Mouse (Mus musculus) granulocyte monocyte progenitor cell, adult 5-6 weeks (primary cell): ENCODE results near the gene Gm42674. TPM values are rescaled to one million over a fixed set of nuclear protein-coding genes. Genes with fewer than 3 reads are reported as not detected.

ENCODE experiments used
- total RNA-seq, 2 experiments: library from RNA; stranded (forward) in 1 of 2; stranded (reverse) in 1 of 2; fragments of 200-712, 200-1000 nt in 1 of 2; fragments of >200 nt in 1 of 2; fragmentation: Nextera tagmentation in 1 of 2; gene quantifications; 2 replicates each; pipeline ENCODE4 v1.2.3; 2014 to 2017

The Gm42674 gene
- total RNA-seq, 2 experiments from 2014 or later, result not detected

Other genes starting within 250 kb of the Gm42674 start
- gene Slc27a3, start 212.0 kb upstream of the Gm42674 start, total RNA-seq (2014; fragmentation: Nextera tagmentation), result 2.1 and 4.2 TPM in 2 replicates
- 0.88 and 0.99 TPM in 2 replicates for gene Slc27a3, start 212.0 kb upstream of the Gm42674 start, total RNA-seq (2017)
- gene Ints3, start 168.3 kb upstream of the Gm42674 start, total RNA-seq (2014; fragmentation: Nextera tagmentation), result 29.3 and 47.1 TPM in 2 replicates
- gene Ints3, start 168.3 kb upstream of the Gm42674 start, total RNA-seq (2017), result 18.4 and 25.9 TPM in 2 replicates
- gene Npr1, start 136.0 kb upstream of the Gm42674 start, total RNA-seq (2014; fragmentation: Nextera tagmentation), result 0.82 TPM in 1 of 2 replicates, not detected in the other
- gene Npr1, start 136.0 kb upstream of the Gm42674 start, total RNA-seq (2017), result not detected in 2 replicates
- gene Ilf2, start 125.8 kb upstream of the Gm42674 start, total RNA-seq (2014; fragmentation: Nextera tagmentation), result 120 and 128 TPM in 2 replicates
- gene Ilf2, start 125.8 kb upstream of the Gm42674 start, total RNA-seq (2017), result 176 and 204 TPM in 2 replicates
- gene Snapin, start 110.9 kb upstream of the Gm42674 start, total RNA-seq (2014; fragmentation: Nextera tagmentation), result 31.7 and 47.1 TPM in 2 replicates
- 35.5 and 44.1 TPM in 2 replicates for gene Snapin, start 110.9 kb upstream of the Gm42674 start, total RNA-seq (2017)
- 97.6 and 127 TPM in 2 replicates for gene Chtop, start 92.4 kb upstream of the Gm42674 start, total RNA-seq (2014; fragmentation: Nextera tagmentation)
- gene Chtop, start 92.4 kb upstream of the Gm42674 start, total RNA-seq (2017), result 93.2 and 107 TPM in 2 replicates
- 106 and 130 TPM in 2 replicates for gene S100a1, start 87.5 kb upstream of the Gm42674 start, total RNA-seq (2014; fragmentation: Nextera tagmentation)
- gene S100a1, start 87.5 kb upstream of the Gm42674 start, total RNA-seq (2017), result 119 and 162 TPM in 2 replicates
- 60.2 and 62.1 TPM in 2 replicates for gene S100a13, start 87.5 kb upstream of the Gm42674 start, total RNA-seq (2014; fragmentation: Nextera tagmentation)
- 73.2 and 77.0 TPM in 2 replicates for gene S100a13, start 87.5 kb upstream of the Gm42674 start, total RNA-seq (2017)
- gene S100a14, start 75.0 kb upstream of the Gm42674 start, total RNA-seq (2014; fragmentation: Nextera tagmentation), result not detected in 2 replicates
- gene S100a14, start 75.0 kb upstream of the Gm42674 start, total RNA-seq (2017), result not detected in 2 replicates
- gene S100a16, start 64.7 kb upstream of the Gm42674 start, total RNA-seq (2014; fragmentation: Nextera tagmentation), result not detected in 2 replicates
- gene S100a16, start 64.7 kb upstream of the Gm42674 start, total RNA-seq (2017), result not detected in 2 replicates
- gene S100a3, start 41.3 kb upstream of the Gm42674 start, total RNA-seq (2014; fragmentation: Nextera tagmentation), result not detected in 2 replicates
- gene S100a3, start 41.3 kb upstream of the Gm42674 start, total RNA-seq (2017), result not detected in 2 replicates
- gene S100a2, start 11.7 kb upstream of the Gm42674 start, total RNA-seq (2014; fragmentation: Nextera tagmentation), result not detected in 2 replicates
- gene S100a2, start 11.7 kb upstream of the Gm42674 start, total RNA-seq (2017), result not detected in 2 replicates
- 20.4 and 46.6 TPM in 2 replicates for gene S100a4, start 1.9 kb downstream of the Gm42674 start, total RNA-seq (2014; fragmentation: Nextera tagmentation)
- gene S100a4, start 1.9 kb downstream of the Gm42674 start, total RNA-seq (2017), result 21.0 and 41.8 TPM in 2 replicates
- gene S100a5, start 6.6 kb downstream of the Gm42674 start, total RNA-seq (2014; fragmentation: Nextera tagmentation), result not detected in 2 replicates
- gene S100a5, start 6.6 kb downstream of the Gm42674 start, total RNA-seq (2017), result not detected in 2 replicates
- gene S100a6, start 11.0 kb downstream of the Gm42674 start, total RNA-seq (2014; fragmentation: Nextera tagmentation), result 3.6 and 13.4 TPM in 2 replicates
- gene S100a6, start 11.0 kb downstream of the Gm42674 start, total RNA-seq (2017), result 13.0 and 18.6 TPM in 2 replicates
- gene S100a7a, start 52.1 kb downstream of the Gm42674 start, total RNA-seq (2014; fragmentation: Nextera tagmentation), result not detected in 2 replicates
- gene S100a7a, start 52.1 kb downstream of the Gm42674 start, total RNA-seq (2017), result not detected in 2 replicates
- 347 and 679 TPM in 2 replicates for gene S100a8, start 67.1 kb downstream of the Gm42674 start, total RNA-seq (2014; fragmentation: Nextera tagmentation)
- 895 and 1,441 TPM in 2 replicates for gene S100a8, start 67.1 kb downstream of the Gm42674 start, total RNA-seq (2017)
- gene S100a9, start 93.8 kb downstream of the Gm42674 start, total RNA-seq (2014; fragmentation: Nextera tagmentation), result 129 and 333 TPM in 2 replicates
- gene S100a9, start 93.8 kb downstream of the Gm42674 start, total RNA-seq (2017), result 894 and 951 TPM in 2 replicates
- not detected in 2 replicates for gene Pglyrp4, start 125.0 kb downstream of the Gm42674 start, total RNA-seq (2014; fragmentation: Nextera tagmentation)
- gene Pglyrp4, start 125.0 kb downstream of the Gm42674 start, total RNA-seq (2017), result not detected in 2 replicates
- gene Gm5849, start 176.0 kb downstream of the Gm42674 start, total RNA-seq (2014; fragmentation: Nextera tagmentation), result not detected in 2 replicates
- gene Gm5849, start 176.0 kb downstream of the Gm42674 start, total RNA-seq (2017), result not detected in 2 replicates